Mouse (Mus musculus) E14TG2a.4 (cell line): ENCODE results near the gene Acy3.

Source experiments
- CTCF ChIP-seq: conservative IDR thresholded peaks from 2 replicates; pipeline ENCODE4 v1.5.1; 2014; ENCODE audit warnings: low read length
- NANOG ChIP-seq: IDR thresholded peaks from 2 replicates; pipeline ENCODE4 v1.6.1; 2014; ENCODE audit warnings: borderline replicate concordance, low read length, mixed read lengths
- POU5F1 ChIP-seq: IDR thresholded peaks from 2 replicates; pipeline ENCODE4 v1.6.1; 2014; ENCODE audit warnings: low read length, borderline replicate concordance

GRCm38 (mm10) chr19:4003641-4004040 is 17.3 kb downstream of the Acy3 start:
- no peak for TF ChIP-seq CTCF
- TF ChIP-seq POU5F1 = no peak
- TF ChIP-seq NANOG = no peak
